Mouse (Mus musculus) common myeloid progenitor, adult 5-6 weeks (primary cell): Measurements from ENCODE around the gene Zfp108. TPM values are rescaled to one million over a fixed set of nuclear protein-coding genes. Genes with fewer than 3 reads are reported as not detected.
"Not testable (repeated sequence)": the region's sequence is repeated elsewhere in the genome, so short reads cannot be mapped to it uniquely, and the experiment has no call there.

Source experiments
- ATAC-seq: replicated peaks from 2 replicates; pipeline ENCODE4 v1.8.0; 2016; ENCODE audit warnings: low read depth, mild to moderate bottlenecking, moderate TSS enrichment, inconsistent platforms; ENCODE audit not compliant: poor library complexity, severe bottlenecking
- total RNA-seq: library from RNA; stranded (forward); fragments of 200-1000, 187-1606 nt; gene quantifications from 2 replicates; pipeline ENCODE4 v1.2.3, GENCODE M21; 2017

Gene Zfp108
- 1.5 and 3.8 TPM in 2 replicates for total RNA-seq

DNA sequence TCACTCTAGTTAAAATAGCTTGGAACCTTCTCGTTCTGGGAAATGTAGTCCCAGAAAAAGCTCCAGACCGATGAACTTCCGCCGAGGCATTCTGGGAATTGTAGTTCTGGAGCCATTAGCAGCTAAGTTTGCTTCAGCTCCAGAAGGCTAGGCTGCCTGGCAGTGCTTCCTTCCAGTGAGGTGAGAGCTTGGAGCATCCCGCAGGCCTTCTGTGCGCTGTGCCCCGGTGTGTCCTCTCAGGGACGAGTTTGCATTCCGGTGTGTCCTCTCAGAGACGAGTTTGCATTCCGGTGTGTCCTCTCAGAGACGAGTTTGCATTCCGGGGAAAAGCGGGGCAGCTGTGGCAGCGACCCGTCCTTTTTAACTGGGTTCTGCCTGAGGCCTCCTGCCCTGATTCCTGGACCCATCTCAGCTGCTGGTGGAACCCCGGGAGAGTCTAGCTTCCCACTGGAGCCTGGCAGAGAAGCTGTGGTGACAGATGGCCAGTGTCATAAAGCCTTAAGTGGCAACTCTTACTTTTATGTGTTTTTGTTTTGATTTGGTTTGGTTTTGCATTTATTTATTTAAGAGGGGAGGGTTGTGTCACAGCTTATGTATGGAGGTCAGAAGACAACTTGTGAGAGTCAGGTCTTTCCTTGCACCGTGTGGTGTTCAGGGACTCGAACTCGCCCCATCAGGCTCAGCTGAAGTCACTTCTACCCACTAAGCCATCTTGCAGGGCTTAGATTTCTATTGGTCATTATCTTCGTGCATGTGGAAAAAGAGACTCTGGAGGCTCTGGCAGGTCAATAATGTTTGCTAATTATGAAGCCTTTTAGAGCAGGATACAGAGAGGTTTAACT is at the start of gene Zfp108:
Zfp108 (plus strand) TSS at position 162 of the 842 bp plus-strand sequence.
- peak; percentile 98 for ATAC-seq

DNA sequence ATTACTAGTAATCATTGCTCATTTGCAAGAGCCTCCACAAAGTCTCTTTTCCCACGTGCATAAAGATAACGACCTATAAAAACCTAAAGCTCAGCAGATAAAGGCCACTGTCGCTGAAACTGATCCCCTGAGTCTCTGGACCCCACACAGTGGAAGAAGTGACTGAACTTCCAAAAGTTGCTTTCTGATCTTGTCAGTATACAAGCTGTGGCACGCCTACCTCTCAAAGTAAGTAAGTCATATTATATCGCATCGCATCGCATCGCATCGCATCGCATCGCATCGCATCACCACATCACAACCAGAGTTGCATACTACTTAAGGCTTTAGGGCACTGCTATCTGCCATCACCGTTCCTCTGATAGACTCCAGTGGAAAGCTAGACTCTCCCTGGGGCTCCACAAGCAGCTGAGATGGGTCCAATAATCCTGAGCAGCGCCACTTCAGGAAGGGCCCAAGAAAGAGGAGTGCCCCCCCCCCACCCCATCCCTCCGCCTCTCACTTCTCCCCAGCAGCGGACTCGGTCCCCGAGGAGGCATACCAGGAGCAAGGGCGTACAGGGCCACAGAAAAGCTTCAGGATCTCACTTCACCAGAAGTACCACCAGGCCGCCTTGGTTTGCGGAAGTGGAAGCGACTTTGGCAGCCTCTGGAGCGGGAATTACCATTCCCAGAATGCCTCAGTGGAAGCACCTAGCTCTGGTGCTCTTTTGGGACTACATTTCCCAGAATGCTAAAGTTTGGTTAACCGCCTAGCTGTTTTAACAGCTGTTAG is 46.9 kb upstream of the Zfp108 start:
- ATAC-seq = peak; percentile 99

DNA sequence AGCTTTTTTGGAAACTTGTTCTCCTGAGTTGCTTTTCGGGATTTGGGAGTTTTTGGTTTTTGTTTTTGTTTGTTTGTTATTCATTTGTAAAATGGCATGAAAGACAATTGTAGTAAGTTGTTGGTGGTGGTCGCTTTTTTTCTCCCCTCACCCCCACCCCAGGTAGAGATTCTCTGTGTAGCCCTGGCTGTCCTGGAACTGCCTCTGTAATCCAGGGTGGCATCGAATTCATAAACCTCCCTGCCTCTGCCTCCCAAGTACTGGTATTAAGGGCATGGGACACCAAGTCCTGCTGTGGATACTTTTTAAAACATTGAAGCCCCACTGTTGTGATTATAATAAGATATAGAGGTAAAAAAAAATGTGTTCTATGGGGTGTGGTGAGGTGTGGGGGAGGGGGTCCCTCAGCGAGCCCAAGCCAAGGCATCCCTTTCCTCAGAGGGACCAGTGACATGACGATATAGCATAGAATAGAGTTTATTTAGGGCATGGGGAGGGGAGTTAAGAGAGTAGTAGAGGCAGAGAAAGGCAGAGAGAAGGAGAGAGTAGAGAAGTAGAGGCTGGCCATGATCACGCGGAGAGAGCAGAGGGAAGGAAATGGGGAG is 46.2 kb upstream of the Zfp108 start:
- ATAC-seq = no peak

DNA sequence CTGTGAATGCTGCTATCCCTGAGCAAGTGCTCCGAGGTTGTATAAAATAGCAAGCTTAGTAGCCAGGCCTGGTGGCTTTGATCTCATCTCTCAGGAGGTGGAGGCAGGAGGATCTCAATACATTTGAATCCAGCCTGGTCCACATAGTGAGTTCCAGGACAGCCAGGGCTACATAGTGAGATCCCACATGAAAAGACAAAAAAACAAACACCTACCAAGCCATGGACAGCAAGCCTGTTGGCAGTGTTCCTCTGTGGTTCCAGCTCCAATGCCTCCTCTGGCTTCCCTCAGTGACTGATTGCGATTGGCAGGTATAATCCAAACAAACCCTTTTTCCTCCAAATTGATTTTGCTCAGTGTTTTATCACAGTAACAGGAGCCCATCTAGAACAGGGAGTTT is 44.3 kb upstream of the Zfp108 start:
- ATAC-seq = no peak

DNA sequence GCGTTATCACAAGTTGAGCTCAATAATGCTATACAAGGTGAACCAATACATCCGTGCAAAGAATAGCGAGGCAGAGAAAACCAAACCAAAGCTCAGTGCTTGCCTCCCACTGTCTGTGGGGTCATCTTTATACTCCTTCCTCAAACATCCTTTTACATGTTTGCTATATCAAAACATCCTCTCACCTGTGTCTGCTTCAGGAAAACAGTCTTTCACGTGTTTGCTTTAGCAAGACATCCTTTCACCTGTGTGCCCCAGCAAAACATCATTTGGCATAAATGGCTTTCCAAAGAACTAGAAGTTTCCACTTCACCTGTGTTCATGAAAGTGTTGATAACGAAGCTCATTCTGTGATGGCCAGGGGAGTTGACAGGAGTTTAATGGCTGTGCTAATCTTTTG is 43.3 kb upstream of the Zfp108 start, which contains the start of gene Zfp111:
Zfp111 (minus strand) TSS at position 101 of the 400 bp plus-strand sequence.
- ATAC-seq = no peak

DNA sequence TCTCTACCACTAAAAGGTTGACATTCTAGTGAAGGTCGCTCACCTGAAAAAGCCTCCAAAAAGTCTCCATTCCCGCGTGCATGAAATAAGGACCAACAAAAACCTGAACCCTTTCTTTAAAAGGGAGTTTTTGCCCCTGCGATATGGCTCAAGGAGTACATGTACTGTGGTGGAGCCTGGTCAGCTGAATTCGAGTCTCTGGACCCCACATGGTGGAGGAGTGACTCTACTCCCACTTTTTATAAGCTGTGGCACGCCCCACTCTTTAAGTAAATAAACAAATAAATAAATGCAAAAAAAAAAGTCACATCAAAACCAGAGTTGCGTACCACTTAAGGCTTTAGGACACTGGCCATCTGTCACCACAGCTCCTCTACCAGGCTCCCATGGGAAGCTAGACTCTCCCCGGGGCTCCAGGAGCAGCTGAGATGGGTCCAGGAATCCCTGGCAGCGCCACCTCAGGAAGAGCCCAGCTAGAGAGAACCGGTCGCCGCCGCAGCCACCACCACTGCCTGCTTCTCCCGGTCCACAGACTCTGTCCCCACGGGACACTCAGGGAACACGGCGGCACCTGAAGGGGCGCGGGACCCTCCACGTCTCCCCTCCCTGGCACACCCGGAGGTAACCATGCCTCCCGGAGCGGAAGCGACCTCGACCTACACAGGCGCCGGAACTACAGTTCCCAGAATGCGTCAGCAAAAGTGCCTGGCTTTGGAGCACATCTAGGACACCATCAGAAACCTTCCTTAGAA is 17.4 kb upstream of the Zfp108 start, which contains the start of gene Zfp109:
Zfp109 (minus strand) TSS at position 521 of the 752 bp plus-strand sequence.
- ATAC-seq = peak; percentile 98

DNA sequence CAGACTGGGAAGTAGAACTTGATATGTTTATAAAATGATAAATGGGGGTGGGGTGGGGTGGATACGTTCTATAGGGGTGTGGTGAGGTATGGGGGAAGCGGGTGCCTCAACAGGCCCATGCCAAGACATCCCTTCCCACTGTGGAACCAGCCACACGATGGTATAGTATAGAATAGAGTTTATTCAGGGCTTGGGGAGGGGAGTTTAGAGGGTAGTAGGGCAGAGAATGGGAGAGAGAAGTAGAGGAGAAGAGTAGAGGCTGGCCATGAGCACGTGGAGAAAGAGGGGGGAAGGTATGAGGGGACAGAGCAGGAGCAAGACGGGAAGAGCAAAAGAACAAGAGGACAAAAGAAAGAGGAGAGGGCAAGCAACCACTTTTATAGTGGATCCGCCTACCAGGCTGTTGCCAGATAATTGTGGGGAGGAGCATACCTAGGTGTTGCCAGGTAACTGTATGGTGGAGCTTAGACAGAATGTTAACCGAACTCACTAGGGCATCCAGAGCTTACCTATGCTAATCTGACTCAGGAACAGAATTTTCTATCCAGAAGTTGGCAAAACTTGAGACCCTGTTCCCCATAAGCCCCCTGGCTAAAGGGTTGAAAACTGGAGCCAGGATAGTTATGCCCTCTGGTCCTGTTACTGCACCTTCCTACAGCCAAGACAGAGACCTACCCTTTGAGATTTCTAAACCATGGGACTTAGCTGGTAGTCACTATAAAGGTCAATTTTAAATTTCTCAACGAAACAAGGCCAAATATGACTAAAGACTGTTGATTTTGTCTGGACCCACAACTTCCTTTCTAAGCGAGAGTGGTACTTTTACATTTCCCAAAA is 597 bp upstream of the Zfp108 start:
- peak; percentile 27 for ATAC-seq

DNA sequence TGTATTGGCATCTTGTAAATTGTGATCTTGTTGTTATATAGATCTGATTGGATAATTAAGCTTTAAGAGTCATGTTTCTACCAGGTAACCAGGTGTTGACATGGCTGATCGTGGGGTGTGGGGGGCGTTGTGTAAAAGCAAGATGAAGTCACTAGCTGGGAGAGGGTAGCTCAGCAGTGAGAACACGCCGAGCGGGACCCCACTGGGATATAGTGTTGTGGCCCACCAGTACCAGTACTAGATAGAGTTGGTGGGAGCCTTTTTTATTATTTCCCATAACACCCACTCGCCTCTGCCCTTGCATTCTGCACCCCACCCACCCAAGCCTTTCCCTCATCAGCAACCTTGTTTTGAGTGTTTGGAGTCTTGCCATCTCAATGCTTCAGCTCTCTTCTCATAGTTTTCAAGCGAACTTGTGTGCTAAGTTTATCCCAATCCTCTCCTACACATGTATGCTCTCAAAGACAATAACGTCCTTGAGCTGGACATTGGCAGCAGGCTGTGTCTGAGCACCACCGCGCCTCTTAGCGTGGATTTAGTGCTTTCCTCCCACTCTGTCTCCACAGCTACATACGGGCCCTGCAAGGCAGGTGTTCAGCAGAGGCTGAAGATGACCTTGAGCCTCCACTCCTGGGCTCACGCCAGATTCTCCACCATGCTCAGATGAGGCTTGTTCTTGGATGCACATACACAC is 4.9 kb downstream of the Zfp108 start:
- no peak for ATAC-seq

DNA sequence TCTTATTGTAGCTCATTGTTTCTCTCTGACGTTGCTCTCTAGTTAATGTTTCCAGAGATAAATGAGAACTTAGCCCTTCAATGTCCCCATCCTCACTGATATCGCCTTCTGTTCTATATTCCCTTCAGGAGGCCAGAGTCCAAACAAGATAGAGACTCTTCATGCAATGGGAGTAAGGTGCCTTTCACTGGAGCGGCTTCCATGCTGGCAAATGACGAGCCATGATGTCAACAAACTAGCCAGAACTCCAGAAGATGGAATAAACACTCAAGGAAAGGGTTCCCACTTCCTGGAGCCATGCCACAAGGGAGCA is 5.4 kb downstream of the Zfp108 start:
- no peak for ATAC-seq

DNA sequence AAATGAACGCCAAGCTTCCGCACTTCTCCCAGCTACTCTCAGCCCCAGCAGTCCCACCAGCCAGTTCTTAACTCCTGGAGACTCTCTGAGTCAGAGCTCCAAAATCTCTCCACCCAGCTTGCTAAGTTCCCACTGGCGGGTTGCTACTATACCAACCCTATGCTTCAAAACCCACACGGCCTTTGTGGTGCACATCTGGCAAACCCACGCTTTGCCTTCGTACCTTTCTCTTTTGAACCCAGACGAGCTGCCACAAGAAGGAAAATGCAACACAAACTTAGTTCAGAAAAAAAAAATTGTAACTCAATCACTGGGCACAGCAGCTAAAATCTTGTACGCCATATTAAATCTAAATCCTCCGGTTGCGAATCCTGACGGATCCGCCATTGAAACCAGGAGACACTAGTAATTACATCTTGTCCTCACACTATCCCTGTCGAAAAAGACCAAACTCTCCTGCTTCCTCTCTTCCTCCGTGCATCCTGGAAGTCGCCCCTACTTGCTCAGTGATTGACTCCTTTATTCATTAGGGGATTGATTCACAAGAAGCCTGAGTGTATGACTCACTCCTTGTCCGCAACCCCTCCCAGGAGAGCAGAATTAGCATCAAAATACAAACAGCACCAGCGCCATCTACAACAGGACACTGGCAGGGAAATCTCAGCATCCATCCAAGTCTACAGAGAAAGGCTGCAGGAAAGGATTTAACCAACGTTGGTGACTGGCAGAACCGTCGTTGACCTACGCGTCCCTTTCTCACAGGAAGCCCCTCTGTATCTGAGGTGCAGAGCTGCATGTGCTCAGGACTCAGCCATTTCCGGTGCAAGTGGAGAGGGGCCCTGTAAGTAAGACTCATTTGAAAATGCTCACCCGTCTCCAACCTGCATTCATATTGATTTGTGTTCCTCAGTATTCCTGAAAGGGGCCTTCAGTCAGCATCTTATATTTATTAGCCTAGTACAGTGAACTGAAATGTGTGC is 13.9 kb downstream of the Zfp108 start:
- no peak for ATAC-seq

DNA sequence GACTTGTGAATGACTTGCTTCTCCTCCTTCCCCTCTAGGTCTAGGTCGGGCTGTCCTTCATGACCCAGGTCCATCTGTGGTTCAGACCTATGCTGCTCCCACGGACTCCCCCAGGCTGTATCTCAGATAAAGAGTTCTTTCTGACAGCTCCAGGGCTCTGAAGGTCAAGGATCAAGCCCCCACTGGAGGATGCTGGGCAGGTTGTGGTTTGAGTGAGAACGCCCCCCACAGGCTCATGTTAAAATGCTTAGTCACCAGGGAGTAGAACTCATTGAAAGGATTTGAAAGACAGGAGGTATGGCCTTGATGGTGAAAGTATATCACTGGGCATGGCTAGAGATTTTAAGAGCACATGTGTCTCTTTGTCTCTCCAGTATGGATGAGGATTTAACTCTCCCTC is 14.7 kb downstream of the Zfp108 start:
- no peak for ATAC-seq

DNA sequence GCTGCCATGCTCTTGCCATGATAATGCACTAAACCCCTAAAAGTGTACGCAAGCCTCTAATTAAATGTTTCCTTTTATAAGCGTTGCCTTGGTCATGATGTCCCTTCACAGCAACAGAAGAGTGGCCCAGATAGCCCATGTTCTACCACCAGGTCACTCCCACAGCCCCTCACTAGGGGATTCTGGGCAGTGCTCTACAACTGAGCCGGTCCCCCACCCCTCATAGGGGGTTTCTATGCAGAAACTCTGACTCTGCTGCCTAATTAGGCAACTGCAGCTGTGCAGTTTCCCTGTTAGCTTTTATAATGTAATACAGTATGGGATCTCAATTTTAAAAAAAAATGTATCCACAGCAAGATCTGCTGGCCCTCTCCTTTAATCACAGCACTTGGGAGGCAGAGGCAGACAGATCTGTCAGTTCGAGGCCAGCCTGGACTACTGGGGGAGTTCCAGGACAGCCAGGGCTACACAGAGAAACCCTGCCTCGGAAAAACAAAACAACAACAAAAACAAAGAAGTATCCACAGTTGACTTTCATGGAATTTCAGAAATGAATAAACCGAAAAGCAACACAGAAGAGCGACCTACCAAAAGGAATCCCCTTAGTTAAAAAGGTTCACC is 15.2 kb downstream of the Zfp108 start:
- ATAC-seq = no peak

DNA sequence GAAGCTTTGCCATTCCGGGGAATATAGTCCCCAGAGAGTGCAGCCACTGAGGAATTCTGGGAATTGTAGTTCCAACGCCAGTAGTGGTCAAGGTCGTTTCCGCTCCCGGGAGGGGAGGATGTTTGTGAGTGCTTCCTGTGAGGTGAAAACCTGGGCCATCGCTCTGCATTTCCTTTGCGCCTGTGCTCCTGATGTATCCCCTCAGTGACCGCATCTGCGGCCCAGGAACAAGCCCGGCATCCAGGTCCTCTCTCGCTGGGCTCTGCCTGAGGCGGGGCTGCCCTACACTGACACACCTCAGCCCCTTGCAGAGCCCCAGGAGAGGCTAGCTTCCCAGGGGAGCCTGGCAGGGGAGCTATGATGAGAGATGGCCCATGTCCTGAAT is 15.7 kb downstream of the Zfp108 start, which contains the start of gene Zfp93:
Zfp93 (plus strand) TSS at position 133 of the 385 bp plus-strand sequence.
- ATAC-seq = peak; percentile 98

DNA sequence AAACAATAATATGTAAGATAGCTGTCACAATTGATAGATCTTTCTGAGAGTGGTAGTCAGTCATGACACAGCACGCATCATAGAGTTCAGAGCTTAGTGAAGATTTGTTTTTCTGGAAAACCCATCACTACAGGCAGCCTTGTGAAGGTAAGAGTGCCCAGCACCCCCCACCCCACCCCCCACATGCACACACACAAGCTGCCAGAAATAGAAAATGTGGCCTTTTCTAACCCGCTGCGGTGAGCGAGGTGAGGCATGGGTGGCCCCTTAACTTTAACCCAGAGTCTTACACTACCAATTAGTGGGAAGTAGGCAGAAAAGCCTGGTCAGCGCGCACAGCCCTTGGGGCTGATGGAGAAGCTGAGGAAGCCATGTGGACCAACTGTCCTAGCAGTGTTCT is 16.6 kb downstream of the Zfp108 start:
- no peak for ATAC-seq

DNA sequence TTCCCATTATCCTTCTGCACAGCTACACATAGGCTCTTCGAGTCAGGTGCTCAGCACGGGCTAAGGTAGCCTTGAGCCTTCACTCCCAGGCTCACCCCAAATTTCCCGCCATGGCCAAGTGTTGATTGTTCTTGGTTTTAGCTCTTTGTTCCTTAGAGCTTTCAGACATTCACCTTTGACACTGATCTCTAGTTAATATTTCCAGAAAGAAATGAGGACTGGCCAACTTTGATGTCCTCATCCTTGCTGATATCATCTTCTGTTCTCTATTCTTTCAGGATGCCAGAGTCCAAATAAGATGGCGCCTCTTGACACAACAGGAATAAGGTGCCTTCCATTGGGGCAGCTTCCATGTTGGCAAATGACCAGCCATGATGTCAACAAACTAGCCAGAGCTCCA is 19.9 kb downstream of the Zfp108 start:
- no peak for ATAC-seq

DNA sequence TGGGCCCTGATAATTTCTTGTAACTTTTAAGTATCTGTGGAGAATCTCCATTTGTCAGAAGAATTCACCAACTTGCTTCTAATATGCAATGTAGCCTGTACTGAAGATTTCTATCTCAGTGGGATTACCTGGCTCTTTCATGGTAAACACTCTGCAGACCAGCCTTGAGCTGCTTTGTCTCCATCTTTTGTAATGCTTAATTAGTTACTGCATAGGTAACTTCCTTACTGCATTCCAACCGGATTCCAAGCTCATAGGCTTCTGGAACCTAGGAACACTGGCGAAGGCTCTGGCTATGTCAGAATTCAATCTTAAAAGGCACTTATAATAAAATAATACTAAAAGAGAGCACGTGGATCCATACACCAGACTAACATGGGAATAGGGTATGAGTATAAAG is 24.2 kb downstream of the Zfp108 start:
- not testable (repeated sequence) for ATAC-seq
